ENCODE assay signal across 18 mouse cellular contexts in genomic region chr9:27792226-27792625, GRCm38 (mm10). TPM values are rescaled to one million over a fixed set of nuclear protein-coding genes. Genes with fewer than 3 reads are reported as not detected.
A peak's percentile ranks its signal among the peaks of the same experiment; 100 is the strongest.
DNase-seq lines count a peak whose midpoint lies in the region; ATAC-seq and TF ChIP-seq lines count a peak whose summit lies in the region.
"Had no signal": no experiment of that assay in that cellular context is flagged by ENCODE, and none has a peak within 500 bp of the region (broad histone marks: within the 10 kb centered on the region; RNA-seq: fewer than 3 reads in every experiment).

No protein-coding gene starts in this region.

- H3K27me3 ChIP-seq in forebrain, postnatal 0 days (ENCODE audit: insufficient read depth, low read length) = no peaks in the 10 kb centered on the region
- no peaks in the 10 kb centered on the region for H3K27me3 ChIP-seq in midbrain, postnatal 0 days (ENCODE audit: insufficient read depth, low read length)

- ATAC-seq in forebrain, postnatal 0 days = no peak
- ATAC-seq in midbrain, postnatal 0 days (ENCODE audit: low FRiP score) = no peak
- ATAC-seq: CD4-positive, CD25-positive, alpha-beta regulatory T cell, adult 4 months; liver, postnatal 0 days had no signal

- H3K9ac ChIP-seq in forebrain, postnatal 0 days = peak overlapping the region; percentile 75
- H3K9ac ChIP-seq in midbrain, postnatal 0 days (replicated peaks; ENCODE audit: low read length, poor library complexity, severe bottlenecking) = peak overlapping the region; percentile 59
- H3K9ac ChIP-seq: liver, postnatal 0 days had no signal

- H3K4me2 ChIP-seq in forebrain, postnatal 0 days (ENCODE audit: low read depth) = peak overlapping the region; percentile 62
- peak overlapping the region; percentile 69 for H3K4me2 ChIP-seq in midbrain, postnatal 0 days (ENCODE audit: low read depth, low read length, poor library complexity, severe bottlenecking)

- WGBS in forebrain, postnatal 0 days = 27% methylated on average over 2 of the region's 2 CpGs
- 35% methylated on average over 2 of the region's 2 CpGs for whole genome bisulfite sequencing in midbrain, postnatal 0 days

- H3K4me1 ChIP-seq in forebrain, postnatal 0 days (ENCODE audit: insufficient read depth) = 0 out of 2 replicates have a peak, but pooled peaks cover 4% of the 10 kb centered on the region
- no peaks in the 10 kb centered on the region for H3K4me1 ChIP-seq in midbrain, postnatal 0 days (ENCODE audit: insufficient read depth, low read length)

- peak overlapping the region; percentile 78 for H3K4me3 ChIP-seq in layer of hippocampus, adult 2 months
- H3K4me3 ChIP-seq in forebrain, postnatal 0 days (ENCODE audit: low read depth, low read length) = peak overlapping the region; percentile 63
- peak overlapping the region; percentile 48 for H3K4me3 ChIP-seq in midbrain, postnatal 0 days (ENCODE audit: low read depth, low read length)
- H3K4me3 ChIP-seq: myocyte had no signal

- TF ChIP-seq CTCF in layer of hippocampus, adult 2 months (conservative IDR thresholded peaks at IDR 0.05) = no peak
- TF ChIP-seq CTCF in brain, embryonic 14.5 days (IDR thresholded peaks at IDR 0.05; ENCODE audit: borderline replicate concordance, extremely low read depth, insufficient read depth, insufficient read length) = no peak
- TF ChIP-seq CTCF in forebrain, postnatal 0 days (IDR thresholded peaks at IDR 0.05; ENCODE audit: low read depth) = no peak
- no peak for TF ChIP-seq CTCF in midbrain, postnatal 0 days (IDR thresholded peaks at IDR 0.05)

- peak overlapping the region; percentile 98 for H3K27ac ChIP-seq in layer of hippocampus, adult 2 months
- H3K27ac ChIP-seq in forebrain, postnatal 0 days (ENCODE audit: low read depth, low read length) = peak overlapping the region; percentile 89
- H3K27ac ChIP-seq in midbrain, postnatal 0 days (ENCODE audit: low read depth, low read length) = no peak overlapping the region
- H3K27ac ChIP-seq: embryonic facial prominence, embryonic 12.5 days; macrophage had no signal

- no peaks in the 10 kb centered on the region for H3K9me3 ChIP-seq in forebrain, postnatal 0 days (ENCODE audit: low read length)
- no peaks in the 10 kb centered on the region for H3K9me3 ChIP-seq in midbrain, postnatal 0 days (ENCODE audit: low read length)
- H3K9me3 ChIP-seq: embryonic facial prominence, embryonic 12.5 days had no signal

- DNase-seq in layer of hippocampus, adult 2 months (ENCODE audit: low spot score in 2 of 2) = no peak
- no peak for DNase-seq in layer of hippocampus, adult 9-11 months
- peak; percentile 51 for DNase-seq in brain, embryonic 14.5 days (ENCODE audit: low read depth)
- peak; percentile 34 for DNase-seq in forebrain, postnatal 0 days
- peak; percentile 8 for DNase-seq in midbrain, postnatal 0 days (ENCODE audit: low spot score)
- no peak for DNase-seq in liver
- DNase-seq in B cell, adult 2 months = no peak
- DNase-seq: cerebellum, adult 9-10 months; heart, adult 18-20 months; heart, postnatal 10 days; kidney, adult 18-20 months; kidney, postnatal 4 days; left cerebral cortex, postnatal 4 days; liver, postnatal 0 days had no signal

- H3K36me3 ChIP-seq in forebrain, postnatal 0 days (ENCODE audit: insufficient read depth) = no peaks in the 10 kb centered on the region
- H3K36me3 ChIP-seq in midbrain, postnatal 0 days (ENCODE audit: insufficient read depth, low read length) = no peaks in the 10 kb centered on the region
- H3K36me3 ChIP-seq: embryonic facial prominence, embryonic 12.5 days had no signal

- TF ChIP-seq POLR2A in brain, embryonic 14.5 days (IDR thresholded peaks at IDR 0.05; ENCODE audit: borderline replicate concordance, extremely low read depth, insufficient read depth, insufficient read length, poor library complexity, severe bottlenecking) = no peak

RNA-seq across cellular contexts. Expression of gene Opcml, which starts 1.7 kb away (rescaled TPM):
- 100 to 1,000 TPM; 252 to 259 TPM for total RNA-seq in layer of hippocampus, adult 2 months (2021)
- 13.0 and 22.0 TPM in 2 replicates for polyA plus RNA-seq in brain, embryonic 14.5 days (2012; rRNA removed)
- 128 and 140 TPM in 2 replicates for total RNA-seq in forebrain, postnatal 0 days (2014; rRNA removed)
- polyA plus RNA-seq in forebrain, postnatal 0 days (2015; fragmentation: Nextera tagmentation; extraction: Ambion mirVana) = 34.0 and 48.3 TPM in 2 replicates
- total RNA-seq in midbrain, postnatal 0 days (2014; rRNA removed) = 128 and 159 TPM in 2 replicates
- polyA plus RNA-seq in midbrain, postnatal 0 days (2015; fragmentation: Nextera tagmentation; extraction: Ambion mirVana) = 51.5 and 71.2 TPM in 2 replicates
- polyA plus RNA-seq: CD4-positive, CD25-positive, alpha-beta regulatory T cell, adult 4 months; macrophage; myocyte had no signal

Comparison
In these comparisons a context has a peak if more than half of its experiments do, and no peak if none do; other contexts are left out.
1. DNase-seq: peak in brain, embryonic 14.5 days (single experiment), forebrain, postnatal 0 days (single experiment) and midbrain, postnatal 0 days (single experiment); none in layer of hippocampus, adult 2 months (0 of 2), layer of hippocampus, adult 9-11 months (single experiment), liver (single experiment) and B cell, adult 2 months (0 of 2).
2. Peak in every context shown above with its lines, with median percentiles within 50 percentile points of each other: H3K4me3 ChIP-seq.